Mouse (Mus musculus) ovary, postnatal 36 days (tissue): Measurements from ENCODE around the gene Il4ra.

Experiments used
- DNase-seq: peaks from one replicate; pipeline ENCODE4 v3.0.0; 2022; ENCODE audit warnings: low spot score, mixed read lengths

The Il4ra gene

DNA sequence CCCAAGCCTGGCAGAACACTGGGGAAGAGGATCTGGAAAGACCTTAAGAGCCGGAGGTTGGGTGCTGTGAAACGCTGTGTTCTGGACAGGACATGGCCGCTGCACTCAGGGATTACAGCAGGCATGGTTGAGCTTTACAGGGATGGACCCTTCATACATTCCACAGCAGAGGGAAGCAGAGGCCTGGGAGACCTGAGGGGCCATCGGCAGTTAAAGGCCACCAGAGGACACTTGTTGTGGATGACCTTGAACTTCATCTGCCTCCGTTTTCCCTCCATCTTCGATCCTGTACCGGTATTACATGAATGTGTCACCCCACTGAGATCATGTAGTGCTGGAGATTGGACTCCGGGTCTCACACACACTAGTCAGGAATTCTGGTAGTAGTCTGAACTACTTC lies 2.0 kb upstream of the Il4ra start:
- no peak for DNase-seq

DNA sequence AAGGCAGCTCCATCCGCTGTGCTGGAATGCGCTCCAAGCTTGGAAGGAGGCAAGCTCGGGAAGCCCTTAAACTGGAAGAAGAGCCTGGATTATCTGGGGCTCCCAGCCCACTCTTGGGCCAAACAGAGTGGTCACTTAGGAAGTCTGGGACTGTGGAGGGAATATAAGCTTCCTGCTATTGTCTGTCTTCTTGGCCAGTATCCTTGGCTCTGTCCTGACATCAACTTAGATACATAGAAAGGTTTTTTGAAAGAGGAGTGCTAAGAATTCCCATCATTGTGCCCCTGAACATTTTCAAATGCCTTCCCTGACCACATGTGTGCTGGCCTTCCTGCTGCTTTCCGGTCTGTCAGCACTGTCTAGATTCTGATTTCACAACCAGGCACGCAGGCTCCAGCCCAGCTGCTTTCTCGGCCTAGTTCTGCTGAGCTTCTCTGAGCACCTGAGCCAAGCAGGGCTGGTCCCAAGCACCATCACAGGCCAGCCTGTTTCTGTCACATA lies 989 bp upstream of the Il4ra start:
- no peak for DNase-seq

DNA sequence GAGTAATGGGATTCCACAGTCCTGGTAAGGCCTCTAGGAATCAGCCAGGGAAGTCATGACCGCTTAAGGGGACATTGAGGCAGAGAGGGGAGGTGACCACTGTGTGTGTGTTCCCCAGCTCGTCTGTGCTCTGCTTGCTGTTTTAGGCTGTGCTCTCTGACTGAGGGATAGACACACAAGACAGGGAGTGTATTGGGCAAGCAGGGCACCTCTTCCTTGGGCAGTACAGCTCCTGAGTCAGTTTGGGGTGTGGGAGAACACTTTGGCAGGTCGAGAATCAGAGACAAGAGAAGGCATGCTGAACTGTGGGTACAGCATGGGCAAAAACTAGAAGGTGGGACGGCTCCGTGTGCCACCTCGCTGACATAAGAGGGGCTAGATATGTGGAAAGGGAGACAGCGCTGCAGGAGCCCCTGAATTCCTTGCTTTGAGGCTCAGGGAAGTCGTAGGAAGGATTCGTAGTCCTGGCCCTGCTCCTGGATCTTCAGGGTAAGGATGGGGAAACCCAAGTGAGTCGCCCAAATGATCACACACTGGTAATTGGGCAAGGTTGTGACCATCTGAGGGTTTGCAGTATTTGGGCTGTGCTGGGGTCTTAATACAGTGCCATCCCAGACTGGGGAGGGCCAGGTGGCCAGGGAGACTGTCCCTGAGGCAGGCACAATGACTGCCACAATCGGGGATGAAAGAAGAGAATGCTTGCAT lies 1.1 kb downstream of the Il4ra start:
- no peak for DNase-seq

DNA sequence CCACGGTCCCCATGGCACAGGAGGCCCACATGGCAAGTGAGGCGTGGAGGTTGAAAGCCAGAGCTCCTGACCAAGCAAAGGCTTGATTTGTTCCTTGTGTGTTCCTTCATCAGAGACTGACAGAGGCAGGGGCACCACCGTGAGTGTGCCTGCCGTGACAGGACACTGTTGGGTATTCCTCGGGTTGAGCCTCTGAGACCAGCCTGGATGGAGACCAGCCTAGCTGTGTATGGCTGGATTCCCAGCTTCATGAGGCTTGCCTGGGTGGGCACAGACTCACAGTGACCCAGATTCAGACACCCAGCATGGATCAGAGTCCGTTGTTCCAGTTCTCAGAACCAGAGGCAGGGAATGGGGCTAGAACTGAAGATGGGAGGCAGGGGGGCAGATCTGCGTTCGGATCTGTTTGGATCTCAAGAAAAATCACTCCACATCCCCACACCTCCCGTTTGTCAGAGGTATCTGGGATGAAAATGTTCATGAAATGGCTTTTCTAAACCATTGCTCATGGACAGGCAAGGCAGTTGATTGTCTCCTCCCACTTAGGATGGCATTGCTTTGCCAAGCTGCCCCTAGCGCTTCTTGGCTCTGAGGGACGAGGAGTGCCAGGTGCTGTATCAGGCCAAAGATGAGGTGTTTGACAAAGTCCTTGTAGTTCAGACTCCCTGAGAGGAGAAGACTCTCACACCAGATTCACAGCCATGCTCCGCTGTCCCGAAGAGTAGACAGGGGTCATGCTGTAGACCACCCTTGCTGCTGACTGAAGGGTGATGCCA lies 1.9 kb downstream of the Il4ra start:
- no peak for DNase-seq

DNA sequence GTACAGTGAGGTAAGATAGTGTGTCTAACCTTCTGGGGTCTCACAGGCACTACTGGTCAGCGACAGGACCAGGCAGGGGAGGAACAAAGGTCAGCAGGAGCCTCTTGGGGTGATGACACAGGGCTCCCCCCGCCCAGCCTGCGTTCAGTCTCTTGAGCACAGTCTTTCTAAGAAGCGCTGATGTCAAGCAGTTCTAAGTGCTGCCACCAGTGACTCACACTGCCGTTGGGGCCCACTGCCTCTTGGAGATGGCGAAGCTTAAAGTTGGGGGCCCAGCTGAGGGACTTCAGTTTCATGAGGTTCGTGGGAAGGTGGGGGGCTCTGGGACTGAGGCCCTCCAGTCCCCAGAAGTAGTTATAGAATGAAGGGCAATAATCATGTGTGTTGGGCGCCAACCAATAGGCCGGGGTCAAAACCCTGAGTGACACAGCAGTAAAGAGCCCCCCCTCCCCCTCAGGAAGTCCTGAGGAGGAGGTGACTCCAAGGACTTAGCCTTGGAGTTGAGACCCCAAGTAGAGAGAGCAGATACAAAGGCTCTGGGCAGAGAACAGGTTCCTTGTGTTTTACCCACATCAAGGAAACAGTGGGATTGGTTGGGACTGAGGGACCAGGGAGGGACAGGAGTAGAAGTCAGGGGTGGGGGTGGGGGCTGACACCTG lies 2.7 kb downstream of the Il4ra start:
- no peak for DNase-seq

DNA sequence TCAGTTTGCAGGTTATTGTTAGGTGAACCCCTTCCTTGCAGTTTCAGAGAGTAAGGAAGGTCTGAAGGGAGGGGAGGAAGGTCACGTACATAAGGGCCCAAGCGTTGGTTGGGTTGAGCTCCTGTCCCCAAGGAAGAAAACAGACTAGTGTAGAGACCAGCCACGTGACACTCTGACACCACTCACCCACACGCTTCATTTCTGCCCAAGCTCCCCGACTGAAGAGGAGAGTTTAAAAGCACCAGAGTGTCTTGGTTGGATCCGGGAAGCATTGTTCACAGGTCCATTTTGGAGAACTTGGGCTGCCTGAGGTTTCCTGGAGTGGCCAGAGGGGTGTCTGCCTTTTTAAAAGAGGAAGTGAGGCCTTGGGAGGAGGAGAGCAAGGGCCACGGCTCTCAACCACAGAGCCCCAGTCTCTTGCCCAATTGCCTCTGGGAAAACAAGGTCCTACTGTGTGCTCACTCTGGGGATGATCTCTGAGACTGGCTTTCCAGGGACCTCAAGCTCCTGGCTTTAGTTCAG lies 3.5 kb downstream of the Il4ra start:
- DNase-seq: no peak

DNA sequence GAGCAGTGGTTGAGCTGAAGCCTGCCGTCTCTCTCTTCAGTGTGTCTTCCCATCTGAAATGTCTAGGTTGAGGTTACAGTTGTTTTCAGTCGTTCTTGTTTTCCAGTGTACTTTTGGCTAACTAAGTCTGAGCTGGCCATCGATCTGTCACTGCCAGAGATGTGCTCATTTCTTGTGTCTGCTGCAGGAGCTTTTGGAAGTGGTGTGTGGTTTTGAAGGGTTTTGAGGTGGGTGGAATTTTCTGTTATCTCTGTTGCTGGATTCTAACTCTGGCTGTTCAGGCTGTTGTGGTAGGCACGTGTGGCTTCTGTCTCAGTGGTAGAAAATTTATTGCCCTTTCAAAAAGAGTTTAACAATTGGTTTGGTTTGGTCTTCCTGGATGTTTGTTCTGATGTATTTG lies 4.2 kb downstream of the Il4ra start:
- no peak for DNase-seq

DNA sequence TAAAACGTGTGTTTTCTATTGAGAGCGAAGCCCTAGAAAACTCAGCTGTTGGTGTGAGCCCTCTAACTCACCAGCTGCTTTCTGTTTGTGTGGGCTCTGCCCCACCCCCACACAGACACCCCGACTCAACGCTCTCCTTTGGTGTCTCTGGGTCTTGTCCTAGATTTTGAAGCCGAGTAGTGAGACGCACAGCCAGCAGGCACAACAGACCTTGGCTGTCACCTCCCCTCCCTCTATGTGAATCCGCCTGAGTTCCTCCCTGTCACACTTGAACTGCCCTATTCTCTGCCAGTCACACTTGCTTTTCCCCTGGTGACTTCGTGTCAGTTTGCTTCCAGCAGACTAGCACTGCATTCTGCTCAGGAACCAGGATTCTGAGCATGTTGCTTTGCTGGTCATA lies 4.9 kb downstream of the Il4ra start:
- DNase-seq: no peak

DNA sequence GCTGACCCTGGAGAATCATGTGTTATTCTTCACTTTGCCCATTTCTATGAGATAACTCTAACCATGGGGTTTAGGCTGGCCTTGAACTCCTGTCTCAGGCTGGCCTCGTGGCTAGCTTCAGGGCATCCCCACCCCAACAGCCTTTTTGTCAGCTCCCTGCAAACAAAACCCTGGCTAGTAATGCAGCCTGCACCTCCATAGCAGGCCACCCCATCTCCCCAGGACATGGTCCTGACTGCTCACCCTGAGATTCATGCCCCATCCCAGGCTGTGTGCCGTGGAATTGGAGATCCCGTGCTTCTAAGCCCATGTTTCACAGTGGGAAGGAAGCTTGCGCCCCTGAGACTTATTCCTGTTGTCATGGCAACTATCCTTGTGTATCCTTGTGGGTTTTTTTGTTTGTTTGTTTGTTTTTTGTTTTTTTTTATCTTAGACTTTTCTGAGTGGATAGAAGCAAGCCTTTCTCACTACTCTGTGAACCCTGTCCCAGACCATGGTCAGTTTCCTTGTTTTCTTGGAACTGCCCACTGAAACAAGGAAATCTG lies 6.6 kb downstream of the Il4ra start:
- no peak for DNase-seq

DNA sequence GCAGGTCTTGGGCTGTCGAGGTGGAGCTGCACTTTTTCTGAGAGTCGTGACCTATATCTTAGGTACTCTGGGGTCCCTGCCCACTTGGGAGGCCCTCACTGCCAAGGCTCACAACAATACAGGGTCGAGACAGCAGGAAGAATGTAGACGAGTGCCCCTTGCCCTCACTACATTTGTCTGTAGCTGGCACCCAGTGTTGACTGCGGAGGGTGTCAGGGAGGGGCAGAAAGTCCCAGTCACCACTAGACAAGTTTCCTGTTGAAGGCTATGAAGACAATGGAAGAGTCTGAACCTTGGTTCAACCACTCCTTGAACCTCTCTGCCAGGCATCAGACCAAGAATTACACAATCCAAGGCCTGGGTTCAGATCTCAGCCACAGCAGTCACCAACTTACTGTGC lies 7.1 kb downstream of the Il4ra start:
- DNase-seq: no peak

DNA sequence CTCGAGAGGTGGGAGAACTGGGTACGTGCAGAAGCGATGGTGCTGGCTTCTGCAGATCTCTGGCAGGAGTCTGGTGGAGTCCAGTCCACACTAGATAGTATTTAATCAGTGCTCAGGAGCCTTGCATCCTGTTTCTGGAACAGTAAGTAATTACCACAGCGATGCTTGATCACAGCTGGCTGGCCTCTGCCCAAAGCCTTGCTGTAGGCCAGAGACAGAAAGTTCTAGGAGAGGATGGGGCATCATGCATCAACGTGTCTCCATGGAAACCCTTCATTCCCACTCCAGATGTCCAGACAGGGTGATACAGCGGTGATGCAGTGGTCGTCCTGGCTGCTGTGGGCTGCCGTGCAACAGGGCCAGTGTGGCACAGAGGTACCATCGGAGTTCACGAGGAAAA lies 7.6 kb downstream of the Il4ra start:
- no peak for DNase-seq

DNA sequence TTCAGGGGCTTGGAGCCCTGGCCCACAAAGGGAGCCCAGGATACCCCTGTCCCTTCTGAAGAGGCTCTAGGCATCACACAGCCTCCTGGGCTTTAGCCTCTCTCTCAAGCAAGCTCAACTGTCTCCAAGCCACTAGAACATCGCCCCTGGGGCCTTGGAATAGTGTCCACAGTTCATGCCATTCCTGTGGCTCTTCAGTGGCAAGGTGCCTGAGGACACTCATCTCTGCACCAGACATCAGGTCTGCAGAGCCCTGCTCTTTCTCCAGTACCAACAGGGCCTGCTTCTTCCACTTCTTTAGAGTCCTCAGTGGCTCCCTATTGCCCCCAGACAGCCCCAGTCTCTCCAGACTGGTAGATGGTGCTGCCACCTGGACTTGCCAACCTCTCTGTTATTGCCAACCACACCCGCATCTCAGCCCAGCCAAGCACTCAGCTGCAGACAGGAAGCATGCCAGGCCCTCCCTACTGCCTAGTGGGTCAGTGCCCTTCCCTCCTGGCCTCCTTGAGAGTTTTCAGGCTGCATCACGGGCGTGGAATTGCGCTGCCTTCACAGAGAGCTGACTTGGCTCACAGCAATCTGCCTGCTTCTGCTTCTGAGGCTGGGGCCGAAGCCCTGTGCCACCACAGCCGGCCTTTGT lies 8.3 kb downstream of the Il4ra start:
- DNase-seq: peak; percentile 57

DNA sequence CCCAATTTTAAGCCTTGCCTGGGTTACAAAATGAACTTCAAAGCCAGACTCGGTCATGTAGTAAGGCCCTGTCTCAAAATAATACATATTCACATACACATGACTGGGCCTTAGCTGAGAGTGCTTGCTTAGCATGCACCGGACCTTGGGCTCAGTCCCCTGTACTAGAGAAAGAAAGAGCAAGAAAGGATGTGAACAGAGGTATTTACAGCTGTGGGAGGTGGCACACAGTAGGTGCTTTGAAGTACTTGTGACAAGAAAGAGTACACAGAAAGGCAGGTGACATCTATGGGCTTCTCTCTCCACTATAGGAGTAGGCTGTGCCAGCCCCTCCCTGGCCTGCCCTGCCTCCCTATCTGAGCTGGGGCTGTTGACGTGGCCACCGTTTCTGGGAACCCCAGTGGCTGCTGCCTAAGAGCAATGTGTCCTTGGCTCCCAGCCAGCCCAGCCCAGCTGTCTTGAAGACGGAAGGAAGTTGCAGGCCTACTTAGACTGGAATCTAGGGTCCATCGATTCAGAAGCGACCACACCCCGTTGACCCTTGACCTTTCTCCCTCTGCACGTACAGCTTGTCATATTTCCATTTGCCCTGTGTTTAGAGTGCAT lies 9.3 kb downstream of the Il4ra start:
- DNase-seq: peak; percentile 87

DNA sequence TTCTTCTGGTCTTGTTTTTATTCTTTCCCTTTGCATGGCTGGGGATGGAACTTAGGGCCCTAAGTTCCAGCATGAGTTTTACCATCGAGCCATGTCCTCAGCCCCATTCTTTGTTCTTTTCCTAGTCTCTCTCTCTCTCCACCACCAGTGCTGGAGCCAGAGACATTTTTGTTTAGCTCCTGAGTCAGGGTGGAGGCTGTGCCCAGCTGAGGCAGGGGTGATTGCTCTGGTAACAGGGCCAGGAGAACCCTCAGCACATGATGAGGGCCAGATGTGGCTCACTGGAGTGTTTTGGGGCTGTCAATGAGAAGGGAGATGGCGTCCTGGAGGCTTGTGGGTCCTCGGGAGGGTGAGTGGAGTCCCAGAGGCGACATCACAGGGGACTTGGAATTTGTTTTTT lies 10.5 kb downstream of the Il4ra start:
- DNase-seq: no peak

DNA sequence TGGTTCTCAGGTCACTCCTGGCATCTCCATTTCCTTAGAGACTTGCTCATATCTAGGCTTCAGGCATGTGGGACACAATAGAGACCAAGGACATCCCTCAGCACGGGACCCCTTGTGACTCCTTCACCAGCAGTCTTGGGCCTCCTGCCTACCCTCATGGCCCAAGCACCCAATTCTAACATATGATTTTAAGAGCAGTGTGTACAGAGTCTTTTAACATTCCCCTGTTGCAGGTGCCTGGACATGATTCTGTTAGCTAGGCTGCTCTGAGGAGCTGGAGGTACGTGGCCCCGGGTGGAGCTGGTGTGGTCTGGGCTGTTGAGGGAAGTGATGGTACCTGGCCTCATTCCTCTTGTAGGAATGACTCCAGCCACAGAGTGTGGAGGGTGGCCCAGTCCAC lies 11.2 kb downstream of the Il4ra start:
- no peak for DNase-seq

DNA sequence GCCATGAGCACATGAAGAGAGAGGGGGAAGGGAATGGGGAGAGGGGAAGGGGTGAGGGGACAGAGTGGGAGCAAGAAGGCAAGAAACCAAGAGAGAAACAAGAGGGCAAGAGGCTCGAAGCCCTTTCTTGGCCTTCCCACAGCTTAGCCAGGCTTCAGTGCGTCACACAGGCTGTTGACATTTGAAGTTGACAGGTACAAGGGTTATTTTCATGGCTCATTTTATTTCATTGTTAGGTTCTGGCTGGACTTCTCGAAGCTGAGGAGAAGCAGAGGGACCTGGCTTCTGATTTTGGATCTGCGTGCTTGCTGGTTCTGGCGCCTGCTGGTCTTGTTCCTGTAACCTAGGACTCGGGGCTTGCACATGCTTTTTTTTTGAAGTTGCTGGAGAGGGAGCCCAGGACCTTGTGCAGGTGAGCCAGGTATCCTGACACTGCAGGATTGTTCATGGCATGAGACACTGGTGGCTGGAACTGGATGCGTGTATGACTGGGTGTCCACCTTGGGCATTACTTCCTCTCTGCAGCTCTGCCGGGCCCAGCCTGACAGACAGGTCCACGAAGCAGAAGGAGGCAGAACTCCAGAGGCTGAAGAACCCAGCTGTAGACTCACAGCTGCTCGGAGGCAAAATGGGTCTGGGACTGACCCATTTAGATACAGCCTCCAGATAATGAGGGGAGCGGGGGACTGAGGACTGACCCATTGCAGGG lies 12.6 kb downstream of the Il4ra start:
- DNase-seq: no peak

DNA sequence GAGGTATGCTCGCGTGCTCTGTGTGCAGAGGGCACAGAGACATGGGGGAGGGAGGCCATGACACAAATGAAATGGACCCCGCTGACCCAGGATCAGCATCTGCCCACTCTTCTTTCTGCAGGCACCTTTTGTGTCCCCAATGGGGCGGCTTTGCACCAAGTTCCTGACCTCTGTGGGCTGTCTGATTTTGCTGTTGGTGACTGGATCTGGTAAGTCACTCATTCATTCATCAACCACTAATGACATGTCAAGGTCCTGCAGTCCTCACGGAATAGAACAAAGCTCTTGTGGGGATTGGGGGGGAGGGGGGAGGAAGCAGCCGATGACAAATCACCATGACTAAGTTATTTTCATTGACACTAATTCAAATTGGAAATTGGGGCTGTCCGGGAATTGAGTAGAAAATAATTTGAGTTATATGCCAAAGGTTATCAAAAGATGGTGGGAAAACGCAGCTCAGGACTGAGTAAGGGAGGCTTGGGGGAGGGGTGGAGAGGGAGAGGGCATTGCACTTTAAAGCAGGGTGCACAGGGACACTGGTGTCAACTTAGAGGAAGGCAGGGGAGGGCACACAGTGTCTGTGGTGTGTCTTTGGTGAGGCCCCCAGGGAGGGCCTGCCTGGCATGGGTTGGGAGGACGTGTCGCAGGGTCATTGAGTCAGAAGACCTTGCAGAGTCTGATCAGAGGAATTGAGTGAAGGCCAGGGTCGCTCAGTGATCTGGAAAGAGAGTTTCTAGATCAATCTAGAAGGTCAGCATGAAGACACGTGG lies 13.8 kb downstream of the Il4ra start:
- DNase-seq: no peak

DNA sequence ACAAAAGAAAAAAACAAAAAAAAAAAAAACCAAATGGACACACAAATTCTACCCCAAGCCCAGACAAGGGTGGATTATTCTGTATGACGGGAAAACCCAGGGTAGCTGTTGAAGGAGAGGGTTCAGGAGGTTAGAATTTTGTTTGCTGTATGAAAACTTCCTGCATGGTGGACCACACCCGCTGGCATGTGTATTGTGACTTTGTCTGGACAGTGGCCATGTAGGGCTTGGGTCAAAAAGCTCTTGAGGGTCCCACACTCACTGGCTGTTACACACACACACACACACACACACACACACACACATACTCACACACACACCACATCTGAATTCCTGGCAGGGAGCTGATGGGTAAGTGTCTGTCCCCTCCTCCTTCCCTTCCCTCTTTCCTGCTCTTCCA lies 14.5 kb downstream of the Il4ra start:
- DNase-seq: no peak

DNA sequence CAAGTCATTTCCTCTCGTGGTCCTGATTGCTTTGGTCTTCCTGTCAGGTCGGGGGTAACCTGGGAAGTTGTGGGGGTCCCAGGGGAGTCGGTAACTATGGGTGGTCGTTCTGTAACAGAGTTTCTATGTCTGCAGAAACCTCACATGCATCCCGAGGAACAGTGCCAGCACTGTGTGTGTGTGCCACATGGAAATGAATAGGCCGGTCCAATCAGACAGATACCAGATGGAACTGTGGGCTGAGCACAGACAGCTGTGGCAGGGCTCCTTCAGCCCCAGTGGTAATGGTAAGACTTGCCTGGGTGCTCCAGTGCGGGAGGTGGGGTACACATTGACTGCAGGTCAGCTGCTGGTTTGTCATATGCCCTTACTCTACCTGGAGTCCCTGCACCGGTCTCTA lies 17.0 kb downstream of the Il4ra start:
- no peak for DNase-seq

DNA sequence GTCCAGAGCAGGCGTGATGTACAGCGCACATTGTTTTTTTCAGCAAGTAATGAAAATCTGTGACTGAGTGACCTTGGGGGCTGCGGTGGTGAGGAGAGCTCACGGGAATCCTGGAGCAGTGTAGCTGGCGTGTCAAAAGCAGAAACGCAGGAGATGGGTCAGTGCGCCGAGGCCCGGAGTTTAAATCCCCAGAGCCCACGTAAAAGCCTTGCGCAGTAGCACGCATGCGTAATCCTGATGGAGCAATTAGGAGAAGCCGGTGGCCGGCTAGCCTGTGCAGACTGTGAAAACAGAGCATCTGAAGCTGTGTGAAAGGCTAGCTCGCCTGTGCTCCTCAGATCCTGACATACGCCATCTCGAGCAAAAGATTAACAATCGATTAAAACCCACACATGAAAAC lies 20.0 kb downstream of the Il4ra start:
- DNase-seq: no peak
